Mouse (Mus musculus) frontal cortex, postnatal 36 days (tissue): ENCODE results near the gene Skida1.

Experiments used
- DNase-seq, 2 experiments: peaks; one replicate each; pipeline ENCODE4 v3.0.0; 2022; ENCODE audit warnings: low spot score in 2 of 2

The Skida1 gene

GRCm38 (mm10) chr2:18038895-18039371 is 9.9 kb downstream of the Skida1 start:
- no peak for DNase-seq

- no peak for DNase-seq
Measured at GRCm38 (mm10) chr2:18038141-18038752, 10.6 kb downstream of the Skida1 start.

- no peak for DNase-seq
Measured at GRCm38 (mm10) chr2:18037491-18037890, 11.4 kb downstream of the Skida1 start, which contains the start of gene A930004D18Rik. Gene A930004D18Rik, minus strand, starts transcription at chr2:18037737.

- no peak for DNase-seq
Measured at GRCm38 (mm10) chr2:18034371-18035250, 14.2 kb downstream of the Skida1 start.

- no peak for DNase-seq
Measured at GRCm38 (mm10) chr2:18033166-18034108, 15.4 kb downstream of the Skida1 start.

- DNase-seq = no peak
Measured at GRCm38 (mm10) chr2:18032538-18032895, 16.3 kb downstream of the Skida1 start.

- no peak for DNase-seq
Measured at GRCm38 (mm10) chr2:18031831-18032537, 16.9 kb downstream of the Skida1 start.

- DNase-seq = no peak
Measured at GRCm38 (mm10) chr2:18031271-18031821, 17.5 kb downstream of the Skida1 start.

- no peak for DNase-seq
Measured at GRCm38 (mm10) chr2:18030581-18030980, 18.3 kb downstream of the Skida1 start.

GRCm38 (mm10) chr2:18029656-18030055 is 19.2 kb downstream of the Skida1 start:
- DNase-seq = no peak

GRCm38 (mm10) chr2:18028140-18029021 is 20.5 kb downstream of the Skida1 start:
- peak; percentile 82 to 85 for DNase-seq

- peak; percentile 92 to 95 for DNase-seq
Measured at GRCm38 (mm10) chr2:18027448-18028139, 21.3 kb downstream of the Skida1 start.

- DNase-seq = peak; percentile 51 to 55
Measured at GRCm38 (mm10) chr2:18026116-18026947, 22.5 kb downstream of the Skida1 start.

GRCm38 (mm10) chr2:18025781-18026115 is 23.1 kb downstream of the Skida1 start:
- no peak for DNase-seq

- DNase-seq = no peak
Measured at GRCm38 (mm10) chr2:18025116-18025515, 23.7 kb downstream of the Skida1 start.

GRCm38 (mm10) chr2:18022886-18023285 is 26.0 kb downstream of the Skida1 start:
- DNase-seq = no peak

- no peak for DNase-seq
Measured at GRCm38 (mm10) chr2:18019122-18019521, 29.7 kb downstream of the Skida1 start.

GRCm38 (mm10) chr2:18017321-18017720 is 31.5 kb downstream of the Skida1 start:
- no peak for DNase-seq
